Mouse (Mus musculus): ENCODE measurements around the gene Rgs3. TPM values are rescaled to one million over a fixed set of nuclear protein-coding genes. Genes with fewer than 3 reads are reported as not detected.
A peak's percentile ranks its signal among the peaks of the same experiment; 100 is the strongest.

Gene Rgs3
- polyA plus RNA-seq, 1 experiment from 2014 or later = 33.6 TPM

DNA sequence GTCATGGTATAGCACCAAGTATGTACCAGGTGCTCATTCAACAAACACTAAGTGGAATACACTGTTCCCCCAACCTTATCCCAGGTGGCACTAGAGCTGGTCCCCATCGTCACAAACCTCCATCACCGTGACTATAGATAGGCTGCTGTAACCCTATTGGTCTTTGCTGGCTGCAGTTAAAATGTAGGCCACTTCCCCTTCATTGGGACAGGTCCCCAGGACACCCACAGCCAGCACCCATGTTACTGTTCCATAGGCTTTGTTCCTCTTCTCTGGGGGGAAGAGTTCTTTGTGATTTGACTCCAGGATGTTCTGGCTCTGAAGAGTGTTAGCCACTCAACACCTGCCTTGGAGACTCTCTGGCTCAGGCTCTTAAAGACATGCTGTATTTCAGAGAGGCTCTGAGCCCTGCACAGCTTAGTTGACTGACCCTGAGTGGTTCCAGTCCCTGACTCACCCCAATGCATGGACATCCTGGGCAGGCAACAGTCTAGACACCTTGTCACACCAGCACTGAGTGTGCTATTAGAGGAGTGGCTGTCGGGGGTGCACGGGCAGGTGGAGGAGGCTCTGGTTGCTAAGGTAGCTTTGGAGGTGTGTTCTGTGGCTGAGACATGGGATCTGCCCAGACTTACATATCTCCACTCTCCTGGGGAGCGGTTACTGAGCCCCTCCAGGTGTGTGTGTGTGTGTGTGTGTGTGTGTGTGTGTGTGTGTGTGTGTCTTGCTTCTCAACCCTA is 94.4 kb downstream of the Rgs3 start:
- H3K4me3 ChIP-seq (ENCODE audit: low read depth, low read length) = no peak overlapping the region
- WGBS = 92% methylated on average over 5 of the region's 5 CpGs
- H3K9ac ChIP-seq (ENCODE audit: low read length) = no peak overlapping the region
- ATAC-seq (replicated peaks; ENCODE audit: low FRiP score) = no peak
- no peak overlapping the region for H3K4me2 ChIP-seq (ENCODE audit: low read depth, low read length, severe bottlenecking)
- H3K4me1 ChIP-seq (replicated peaks; ENCODE audit: control insufficient read depth, insufficient read depth, low read length) = no peaks in the 10 kb centered on the region; the same call in 1 of the 2 replicates
- H3K9me3 ChIP-seq (ENCODE audit: control insufficient read depth, low read length) = no peaks in the 10 kb centered on the region
- H3K27ac ChIP-seq (ENCODE audit: low read depth, low read length) = no peak overlapping the region
- H3K27me3 ChIP-seq (ENCODE audit: control insufficient read depth, insufficient read depth, low read length) = no peaks in the 10 kb centered on the region
- no peaks in the 10 kb centered on the region; the same call in 1 of the 2 replicates for H3K36me3 ChIP-seq (ENCODE audit: control insufficient read depth, insufficient read depth, low read length)
- DNase-seq (ENCODE audit: low spot score) = no peak

DNA sequence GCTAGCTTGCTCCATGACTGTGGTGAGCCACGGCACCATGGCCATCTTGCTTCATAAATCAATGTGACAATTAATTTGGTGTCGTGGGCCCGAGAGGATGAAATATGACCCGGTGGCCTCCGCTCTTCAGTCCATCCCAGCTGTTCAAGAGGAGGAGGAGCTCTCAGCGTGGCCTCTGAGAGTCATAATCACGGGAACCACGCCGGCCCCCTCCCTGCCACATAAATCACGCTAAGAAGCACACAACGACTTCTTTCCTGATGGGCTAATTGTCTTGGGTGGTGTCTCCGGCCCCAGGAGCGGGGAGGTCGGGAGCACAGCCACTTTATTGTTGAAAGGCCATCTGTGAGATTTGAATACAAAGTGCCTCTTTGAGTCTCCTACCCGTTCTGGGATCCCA is 99.6 kb downstream of the Rgs3 start:
- DNase-seq (ENCODE audit: low spot score) (no peak), ATAC-seq (replicated peaks; ENCODE audit: low FRiP score) (no peak)
- Histone ChIP-seq H3K36me3 (ENCODE audit: control insufficient read depth, insufficient read depth, low read length) (no peaks in the 10 kb centered on the region), H3K27me3 (ENCODE audit: control insufficient read depth, insufficient read depth, low read length) (no peaks in the 10 kb centered on the region), H3K9ac (ENCODE audit: low read length) (no peak overlapping the region), H3K9me3 (ENCODE audit: control insufficient read depth, low read length) (no peaks in the 10 kb centered on the region), H3K4me3 (ENCODE audit: low read depth, low read length) (no peak overlapping the region), H3K4me1 (replicated peaks; ENCODE audit: control insufficient read depth, insufficient read depth, low read length) (peaks cover 23% of the 10 kb centered on the region), H3K4me2 (ENCODE audit: low read depth, low read length, severe bottlenecking) (no peak overlapping the region), H3K27ac (ENCODE audit: low read depth, low read length) (no peak overlapping the region)
- WGBS = 48% methylated on average over 15 of the region's 15 CpGs

DNA sequence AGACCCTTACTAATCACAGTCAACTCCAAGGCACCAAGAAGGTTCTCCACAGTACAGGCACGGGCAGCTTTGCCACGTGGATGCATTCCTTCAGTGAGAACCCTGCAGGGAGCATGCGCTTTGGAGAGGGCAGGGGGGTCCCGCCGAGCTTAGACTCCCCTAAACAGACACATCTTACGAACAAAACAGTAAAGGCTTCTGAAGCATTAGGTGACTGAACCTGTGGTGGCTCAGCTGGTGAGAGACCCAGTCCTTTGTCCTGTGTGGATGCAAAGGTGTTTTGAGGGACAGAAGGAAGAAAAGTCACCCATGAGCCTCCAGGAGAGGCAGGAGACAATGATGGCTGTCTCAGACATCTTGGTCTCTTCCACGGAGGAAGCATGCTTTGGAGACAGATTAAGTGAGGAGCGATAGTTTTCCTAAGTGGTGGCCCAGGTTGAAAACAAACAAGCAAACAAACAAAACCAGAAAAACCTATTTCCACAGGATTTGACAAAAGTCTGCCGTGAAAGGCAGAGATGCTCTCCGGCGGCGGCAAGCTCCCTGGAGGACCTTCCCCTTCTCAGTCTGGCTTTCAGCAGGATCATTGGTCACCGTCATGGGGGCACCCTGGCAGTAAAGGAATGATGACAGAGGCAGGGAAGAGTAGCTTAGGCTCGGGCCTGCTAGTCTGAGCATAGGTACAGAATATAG is 100.4 kb downstream of the Rgs3 start:
- Histone ChIP-seq H3K9me3 (ENCODE audit: control insufficient read depth, low read length) (no peaks in the 10 kb centered on the region), H3K27ac (ENCODE audit: low read depth, low read length) (peak overlapping the region; percentile 54), H3K4me1 (replicated peaks; ENCODE audit: control insufficient read depth, insufficient read depth, low read length) (peaks cover 23% of the 10 kb centered on the region), H3K4me2 (ENCODE audit: low read depth, low read length, severe bottlenecking) (peak overlapping the region; percentile 18; the same call in 1 of the 2 replicates), H3K27me3 (ENCODE audit: control insufficient read depth, insufficient read depth, low read length) (no peaks in the 10 kb centered on the region), H3K4me3 (ENCODE audit: low read depth, low read length) (no peak overlapping the region), H3K36me3 (ENCODE audit: control insufficient read depth, insufficient read depth, low read length) (no peaks in the 10 kb centered on the region), H3K9ac (ENCODE audit: low read length) (0 out of 2 replicates have a peak overlapping the region, but pooled peaks have one; percentile 21)
- WGBS = 7% methylated on average over 14 of the region's 14 CpGs
- peak; percentile 41; the same call in 1 of the 2 replicates for ATAC-seq (replicated peaks; ENCODE audit: low FRiP score)
- DNase-seq (ENCODE audit: low spot score) = peak; percentile 61

DNA sequence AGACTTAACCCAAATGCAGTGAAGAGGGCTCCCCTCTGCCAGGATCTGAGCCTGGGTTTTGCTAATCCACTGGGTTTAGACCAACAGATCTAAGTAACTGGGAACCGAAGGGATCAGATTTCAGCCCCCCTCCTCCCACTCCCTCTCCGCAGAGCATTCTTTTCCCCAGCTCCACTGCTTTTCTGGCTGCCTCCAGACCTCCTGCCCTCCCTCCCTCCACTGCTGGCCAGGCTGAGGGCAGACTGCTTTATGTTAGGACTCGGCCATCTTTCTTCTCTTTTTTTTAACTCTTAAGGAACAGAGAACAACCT is 100.9 kb downstream of the Rgs3 start:
- Histone ChIP-seq H3K4me2 (ENCODE audit: low read depth, low read length, severe bottlenecking) (peak overlapping the region; percentile 18; the same call in 1 of the 2 replicates), H3K9ac (ENCODE audit: low read length) (0 out of 2 replicates have a peak overlapping the region, but pooled peaks have one; percentile 21), H3K4me1 (replicated peaks; ENCODE audit: control insufficient read depth, insufficient read depth, low read length) (peaks cover 23% of the 10 kb centered on the region), H3K27ac (ENCODE audit: low read depth, low read length) (peak overlapping the region; percentile 54), H3K36me3 (ENCODE audit: control insufficient read depth, insufficient read depth, low read length) (no peaks in the 10 kb centered on the region), H3K4me3 (ENCODE audit: low read depth, low read length) (no peak overlapping the region), H3K27me3 (ENCODE audit: control insufficient read depth, insufficient read depth, low read length) (no peaks in the 10 kb centered on the region), H3K9me3 (ENCODE audit: control insufficient read depth, low read length) (no peaks in the 10 kb centered on the region)
- DNase-seq (ENCODE audit: low spot score) = peak; percentile 83
- ATAC-seq (replicated peaks; ENCODE audit: low FRiP score) = peak; percentile 86
- 0% methylated on average over 3 of the region's 3 CpGs for WGBS

DNA sequence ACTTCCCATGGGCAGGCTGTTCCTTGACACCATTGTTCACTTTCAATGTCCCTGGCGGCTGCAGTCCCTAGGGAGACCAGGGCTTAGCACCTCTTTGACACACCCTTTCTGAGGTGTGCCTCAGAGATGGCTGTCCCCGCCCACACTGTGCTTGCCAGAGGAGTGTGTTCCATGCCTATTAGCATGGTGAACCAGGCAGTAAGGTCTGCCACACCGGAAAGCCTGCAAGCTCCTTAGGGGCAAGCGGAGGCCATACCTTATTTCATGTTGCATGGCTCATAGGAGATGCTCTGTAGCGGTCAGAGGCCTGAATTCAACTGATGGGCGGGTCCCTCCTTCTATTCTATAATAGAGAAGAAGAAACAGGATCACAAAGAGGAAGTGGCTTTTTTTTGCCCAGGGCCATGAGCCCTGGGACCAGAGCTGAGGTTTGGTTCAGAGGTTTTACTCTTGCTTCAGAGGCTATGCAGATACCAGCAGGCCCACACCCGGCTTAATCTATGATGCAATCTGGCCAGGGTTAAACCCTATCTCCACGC is 101.7 kb downstream of the Rgs3 start:
- Histone ChIP-seq H3K4me2 (ENCODE audit: low read depth, low read length, severe bottlenecking) (no peak overlapping the region), H3K4me1 (replicated peaks; ENCODE audit: control insufficient read depth, insufficient read depth, low read length) (peaks cover 23% of the 10 kb centered on the region), H3K27ac (ENCODE audit: low read depth, low read length) (peak overlapping the region; percentile 54; the same call in 1 of the 2 replicates), H3K9me3 (ENCODE audit: control insufficient read depth, low read length) (no peaks in the 10 kb centered on the region), H3K36me3 (ENCODE audit: control insufficient read depth, insufficient read depth, low read length) (no peaks in the 10 kb centered on the region), H3K27me3 (ENCODE audit: control insufficient read depth, insufficient read depth, low read length) (no peaks in the 10 kb centered on the region), H3K4me3 (ENCODE audit: low read depth, low read length) (no peak overlapping the region), H3K9ac (ENCODE audit: low read length) (no peak overlapping the region)
- 74% methylated on average over 8 of the region's 8 CpGs for WGBS
- ATAC-seq (replicated peaks; ENCODE audit: low FRiP score) = 0 out of 2 replicates have a peak, but pooled peaks have one; percentile 7
- no peak for DNase-seq (ENCODE audit: low spot score)

DNA sequence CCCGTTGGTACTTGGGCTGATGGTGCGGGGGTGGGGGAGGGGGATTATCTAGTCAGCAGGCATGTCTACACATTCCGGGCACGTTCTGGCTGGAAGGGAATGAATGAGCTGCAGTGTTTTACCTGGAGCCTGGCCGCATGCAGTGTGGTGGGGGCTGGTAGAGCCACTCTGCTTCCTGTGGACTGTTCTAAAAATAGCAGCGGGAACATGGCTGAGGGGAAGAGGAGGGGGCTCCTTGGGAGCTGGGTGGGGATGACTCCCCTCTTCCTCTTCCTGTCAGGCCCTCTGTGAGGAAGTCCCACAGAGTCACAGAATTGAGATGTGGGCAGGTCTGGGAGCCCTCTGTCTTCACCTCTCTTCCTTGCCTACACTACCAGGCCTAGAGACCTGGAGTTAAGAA is 103.7 kb downstream of the Rgs3 start:
- Histone ChIP-seq H3K27ac (ENCODE audit: low read depth, low read length) (no peak overlapping the region; the same call in 1 of the 2 replicates), H3K4me2 (ENCODE audit: low read depth, low read length, severe bottlenecking) (no peak overlapping the region), H3K27me3 (ENCODE audit: control insufficient read depth, insufficient read depth, low read length) (no peaks in the 10 kb centered on the region), H3K9ac (ENCODE audit: low read length) (no peak overlapping the region), H3K4me3 (ENCODE audit: low read depth, low read length) (no peak overlapping the region), H3K4me1 (replicated peaks; ENCODE audit: control insufficient read depth, insufficient read depth, low read length) (peaks cover 23% of the 10 kb centered on the region), H3K36me3 (ENCODE audit: control insufficient read depth, insufficient read depth, low read length) (no peaks in the 10 kb centered on the region), H3K9me3 (ENCODE audit: control insufficient read depth, low read length) (no peaks in the 10 kb centered on the region)
- ATAC-seq (replicated peaks; ENCODE audit: low FRiP score) (peak; percentile 78), DNase-seq (ENCODE audit: low spot score) (peak; percentile 70)
- WGBS = 15% methylated on average over 6 of the region's 6 CpGs

DNA sequence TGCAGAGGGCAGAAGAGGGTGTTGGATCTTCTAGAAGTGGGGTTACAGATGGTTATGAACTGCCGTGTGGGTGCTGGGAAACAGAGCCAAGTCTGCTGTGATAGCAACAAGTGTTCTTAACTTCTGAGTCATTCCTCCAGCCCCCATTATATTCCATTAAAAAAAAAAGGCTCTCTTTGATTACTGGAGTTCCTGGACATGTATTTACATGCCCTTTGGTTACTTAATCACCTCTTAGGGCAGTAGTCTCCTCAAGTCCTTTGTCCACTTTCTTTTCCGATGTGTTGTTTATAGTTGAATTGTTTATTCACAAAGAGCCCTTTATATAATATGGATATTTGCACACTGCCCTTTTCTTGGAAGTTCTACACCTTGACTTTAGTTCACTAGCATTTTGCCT is 106.2 kb downstream of the Rgs3 start:
- Histone ChIP-seq H3K27me3 (ENCODE audit: control insufficient read depth, insufficient read depth, low read length) (no peaks in the 10 kb centered on the region), H3K27ac (ENCODE audit: low read depth, low read length) (no peak overlapping the region), H3K4me1 (replicated peaks; ENCODE audit: control insufficient read depth, insufficient read depth, low read length) (peaks cover 14% of the 10 kb centered on the region), H3K36me3 (ENCODE audit: control insufficient read depth, insufficient read depth, low read length) (no peaks in the 10 kb centered on the region), H3K9me3 (ENCODE audit: control insufficient read depth, low read length) (no peaks in the 10 kb centered on the region), H3K9ac (ENCODE audit: low read length) (no peak overlapping the region), H3K4me3 (ENCODE audit: low read depth, low read length) (no peak overlapping the region), H3K4me2 (ENCODE audit: low read depth, low read length, severe bottlenecking) (no peak overlapping the region)
- DNase-seq (ENCODE audit: low spot score) = no peak
- ATAC-seq (replicated peaks; ENCODE audit: low FRiP score) = no peak
- WGBS = 83% methylated on average over 2 of the region's 2 CpGs

DNA sequence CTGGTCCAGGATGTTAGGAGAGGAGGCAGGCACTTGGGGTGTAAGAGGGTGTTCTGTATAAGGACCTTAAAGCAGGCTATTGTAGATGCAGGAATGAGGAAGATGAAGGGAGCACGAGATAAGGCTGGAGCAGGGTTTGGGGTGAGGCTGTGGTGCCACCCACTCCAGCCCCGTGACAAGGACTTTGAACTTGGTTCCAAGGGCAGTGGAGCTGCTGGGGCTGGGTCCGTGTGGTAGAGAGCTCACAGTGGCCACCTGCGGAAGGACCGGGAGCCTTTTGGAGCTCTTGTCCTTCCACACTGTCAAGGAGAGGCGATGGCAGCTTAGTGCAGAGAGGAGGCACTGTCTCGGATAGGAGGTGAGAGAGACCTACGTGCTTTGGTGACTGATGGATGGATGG is 109.0 kb downstream of the Rgs3 start:
- ATAC-seq (replicated peaks; ENCODE audit: low FRiP score) (no peak), DNase-seq (ENCODE audit: low spot score) (no peak)
- Histone ChIP-seq H3K9ac (ENCODE audit: low read length) (no peak overlapping the region), H3K4me3 (ENCODE audit: low read depth, low read length) (no peak overlapping the region), H3K9me3 (ENCODE audit: control insufficient read depth, low read length) (no peaks in the 10 kb centered on the region), H3K4me2 (ENCODE audit: low read depth, low read length, severe bottlenecking) (no peak overlapping the region), H3K4me1 (replicated peaks; ENCODE audit: control insufficient read depth, insufficient read depth, low read length) (peaks cover 6% of the 10 kb centered on the region), H3K36me3 (ENCODE audit: control insufficient read depth, insufficient read depth, low read length) (no peaks in the 10 kb centered on the region), H3K27ac (ENCODE audit: low read depth, low read length) (no peak overlapping the region), H3K27me3 (ENCODE audit: control insufficient read depth, insufficient read depth, low read length) (no peaks in the 10 kb centered on the region)
- 88% methylated on average over 8 of the region's 8 CpGs for WGBS
